Mouse (Mus musculus): ENCODE measurements around the gene Pip5k1b. TPM values are rescaled to one million over a fixed set of nuclear protein-coding genes. Genes with fewer than 3 reads are reported as not detected.

Pip5k1b gene
- polyA plus RNA-seq, 1 experiment from 2014 or later: 12.3 TPM

- H3K27ac ChIP-seq (ENCODE audit: low read depth, low read length): no peak overlapping the region
- WGBS (ENCODE audit: insufficient replicate concordance): 79% methylated on average over 9 of the region's 9 CpGs
- no peaks in the 10 kb centered on the region for H3K27me3 ChIP-seq (ENCODE audit: control insufficient read depth, insufficient read depth, low read length)
Measured at GRCm38 (mm10) chr19:24416975-24417658, 138.6 kb downstream of the Pip5k1b start.

GRCm38 (mm10) chr19:24415778-24416621, 139.7 kb downstream of the Pip5k1b start:
- Histone ChIP-seq H3K27ac (ENCODE audit: low read depth, low read length) (no peak overlapping the region), H3K4me2 (no peak overlapping the region), H3K4me1 (ENCODE audit: control insufficient read depth, insufficient read depth, low read length) (peaks cover 10% of the 10 kb centered on the region; the same call in 1 of the 2 replicates), H3K4me3 (ENCODE audit: low read depth, low read length) (no peak overlapping the region), H3K9ac (ENCODE audit: low read depth, low read length) (no peak overlapping the region), H3K36me3 (ENCODE audit: control insufficient read depth, insufficient read depth, low read length) (no peaks in the 10 kb centered on the region), H3K9me3 (replicated peaks; ENCODE audit: control insufficient read depth, low read length) (no peaks in the 10 kb centered on the region), H3K27me3 (ENCODE audit: control insufficient read depth, insufficient read depth, low read length) (no peaks in the 10 kb centered on the region)
- ATAC-seq (replicated peaks; ENCODE audit: insufficient number of reproducible peaks, low FRiP score, low TSS enrichment): no peak
- 77% methylated on average over 8 of the region's 8 CpGs for WGBS (ENCODE audit: insufficient replicate concordance)

More at GRCm38 (mm10) chr19:24416975-24417658, 138.6 kb downstream of the Pip5k1b start:
- Histone ChIP-seq H3K4me3 (ENCODE audit: low read depth, low read length) (no peak overlapping the region), H3K9me3 (replicated peaks; ENCODE audit: control insufficient read depth, low read length) (no peaks in the 10 kb centered on the region), H3K9ac (ENCODE audit: low read depth, low read length) (no peak overlapping the region), H3K4me2 (no peak overlapping the region), H3K36me3 (ENCODE audit: control insufficient read depth, insufficient read depth, low read length) (no peaks in the 10 kb centered on the region), H3K4me1 (ENCODE audit: control insufficient read depth, insufficient read depth, low read length) (peaks cover 10% of the 10 kb centered on the region; the same call in 1 of the 2 replicates)
- no peak for ATAC-seq (replicated peaks; ENCODE audit: insufficient number of reproducible peaks, low FRiP score, low TSS enrichment)

- Histone ChIP-seq H3K36me3 (ENCODE audit: control insufficient read depth, insufficient read depth, low read length) (no peaks in the 10 kb centered on the region), H3K9me3 (replicated peaks; ENCODE audit: control insufficient read depth, low read length) (no peaks in the 10 kb centered on the region), H3K9ac (ENCODE audit: low read depth, low read length) (no peak overlapping the region), H3K27ac (ENCODE audit: low read depth, low read length) (no peak overlapping the region), H3K27me3 (ENCODE audit: control insufficient read depth, insufficient read depth, low read length) (no peaks in the 10 kb centered on the region), H3K4me2 (no peak overlapping the region), H3K4me1 (ENCODE audit: control insufficient read depth, insufficient read depth, low read length) (peaks cover 4% of the 10 kb centered on the region; the same call in 1 of the 2 replicates), H3K4me3 (ENCODE audit: low read depth, low read length) (no peak overlapping the region)
- WGBS (ENCODE audit: insufficient replicate concordance): 81% methylated on average over 11 of the region's 11 CpGs
- ATAC-seq (replicated peaks; ENCODE audit: insufficient number of reproducible peaks, low FRiP score, low TSS enrichment): no peak
Measured at GRCm38 (mm10) chr19:24408863-24409564, 146.7 kb downstream of the Pip5k1b start.

GRCm38 (mm10) chr19:24404716-24405115, 151.0 kb downstream of the Pip5k1b start:
- Histone ChIP-seq H3K4me2 (no peak overlapping the region), H3K4me1 (ENCODE audit: control insufficient read depth, insufficient read depth, low read length) (peaks cover 3% of the 10 kb centered on the region; the same call in 1 of the 2 replicates), H3K9ac (ENCODE audit: low read depth, low read length) (no peak overlapping the region), H3K27me3 (ENCODE audit: control insufficient read depth, insufficient read depth, low read length) (no peaks in the 10 kb centered on the region), H3K9me3 (replicated peaks; ENCODE audit: control insufficient read depth, low read length) (no peaks in the 10 kb centered on the region), H3K4me3 (ENCODE audit: low read depth, low read length) (no peak overlapping the region), H3K36me3 (ENCODE audit: control insufficient read depth, insufficient read depth, low read length) (no peaks in the 10 kb centered on the region), H3K27ac (ENCODE audit: low read depth, low read length) (no peak overlapping the region)
- ATAC-seq (replicated peaks; ENCODE audit: insufficient number of reproducible peaks, low FRiP score, low TSS enrichment): no peak
- WGBS (ENCODE audit: insufficient replicate concordance): 84% methylated on average over 3 of the region's 3 CpGs

- Histone ChIP-seq H3K4me3 (ENCODE audit: low read depth, low read length) (no peak overlapping the region), H3K9ac (ENCODE audit: low read depth, low read length) (no peak overlapping the region), H3K27ac (ENCODE audit: low read depth, low read length) (0 out of 2 replicates have a peak overlapping the region, but pooled peaks have one; percentile 16), H3K4me1 (ENCODE audit: control insufficient read depth, insufficient read depth, low read length) (peaks cover 3% of the 10 kb centered on the region; the same call in 1 of the 2 replicates), H3K27me3 (ENCODE audit: control insufficient read depth, insufficient read depth, low read length) (no peaks in the 10 kb centered on the region), H3K36me3 (ENCODE audit: control insufficient read depth, insufficient read depth, low read length) (no peaks in the 10 kb centered on the region), H3K4me2 (no peak overlapping the region), H3K9me3 (replicated peaks; ENCODE audit: control insufficient read depth, low read length) (no peaks in the 10 kb centered on the region)
- no peak for ATAC-seq (replicated peaks; ENCODE audit: insufficient number of reproducible peaks, low FRiP score, low TSS enrichment)
- 60% methylated on average over 6 of the region's 6 CpGs for WGBS (ENCODE audit: insufficient replicate concordance)
Measured at GRCm38 (mm10) chr19:24403245-24403644, 152.4 kb downstream of the Pip5k1b start.

- 70% methylated on average over 2 of the region's 2 CpGs for WGBS (ENCODE audit: insufficient replicate concordance)
- Histone ChIP-seq H3K27me3 (ENCODE audit: control insufficient read depth, insufficient read depth, low read length) (no peaks in the 10 kb centered on the region), H3K4me3 (ENCODE audit: low read depth, low read length) (no peak overlapping the region), H3K9ac (ENCODE audit: low read depth, low read length) (no peak overlapping the region), H3K4me2 (no peak overlapping the region), H3K36me3 (ENCODE audit: control insufficient read depth, insufficient read depth, low read length) (no peaks in the 10 kb centered on the region), H3K4me1 (ENCODE audit: control insufficient read depth, insufficient read depth, low read length) (no peaks in the 10 kb centered on the region), H3K9me3 (replicated peaks; ENCODE audit: control insufficient read depth, low read length) (no peaks in the 10 kb centered on the region), H3K27ac (ENCODE audit: low read depth, low read length) (no peak overlapping the region)
- no peak for ATAC-seq (replicated peaks; ENCODE audit: insufficient number of reproducible peaks, low FRiP score, low TSS enrichment)
Measured at GRCm38 (mm10) chr19:24393920-24394319, 161.8 kb downstream of the Pip5k1b start.

- no peak overlapping the region for H3K9ac ChIP-seq (ENCODE audit: low read depth, low read length)
- no peaks in the 10 kb centered on the region for H3K4me1 ChIP-seq (ENCODE audit: control insufficient read depth, insufficient read depth, low read length)
- 84% methylated on average over 9 of the region's 9 CpGs for WGBS (ENCODE audit: insufficient replicate concordance)
- no peak overlapping the region for H3K4me2 ChIP-seq
- H3K27ac ChIP-seq (ENCODE audit: low read depth, low read length): no peak overlapping the region
- no peaks in the 10 kb centered on the region for H3K27me3 ChIP-seq (ENCODE audit: control insufficient read depth, insufficient read depth, low read length)
- H3K4me3 ChIP-seq (ENCODE audit: low read depth, low read length): no peak overlapping the region
- no peaks in the 10 kb centered on the region for H3K36me3 ChIP-seq (ENCODE audit: control insufficient read depth, insufficient read depth, low read length)
- no peaks in the 10 kb centered on the region for H3K9me3 ChIP-seq (replicated peaks; ENCODE audit: control insufficient read depth, low read length)
- no peak for ATAC-seq (replicated peaks; ENCODE audit: insufficient number of reproducible peaks, low FRiP score, low TSS enrichment)
Measured at GRCm38 (mm10) chr19:24391519-24392251, 164.0 kb downstream of the Pip5k1b start.

All from heart, embryonic 11.5 days (tissue).